Mouse (Mus musculus): ENCODE measurements around the gene Col8a1. TPM values are rescaled to one million over a fixed set of nuclear protein-coding genes. Genes with fewer than 3 reads are reported as not detected.

The Col8a1 gene
- polyA plus RNA-seq, 1 experiment, result 5.2 TPM

DNA sequence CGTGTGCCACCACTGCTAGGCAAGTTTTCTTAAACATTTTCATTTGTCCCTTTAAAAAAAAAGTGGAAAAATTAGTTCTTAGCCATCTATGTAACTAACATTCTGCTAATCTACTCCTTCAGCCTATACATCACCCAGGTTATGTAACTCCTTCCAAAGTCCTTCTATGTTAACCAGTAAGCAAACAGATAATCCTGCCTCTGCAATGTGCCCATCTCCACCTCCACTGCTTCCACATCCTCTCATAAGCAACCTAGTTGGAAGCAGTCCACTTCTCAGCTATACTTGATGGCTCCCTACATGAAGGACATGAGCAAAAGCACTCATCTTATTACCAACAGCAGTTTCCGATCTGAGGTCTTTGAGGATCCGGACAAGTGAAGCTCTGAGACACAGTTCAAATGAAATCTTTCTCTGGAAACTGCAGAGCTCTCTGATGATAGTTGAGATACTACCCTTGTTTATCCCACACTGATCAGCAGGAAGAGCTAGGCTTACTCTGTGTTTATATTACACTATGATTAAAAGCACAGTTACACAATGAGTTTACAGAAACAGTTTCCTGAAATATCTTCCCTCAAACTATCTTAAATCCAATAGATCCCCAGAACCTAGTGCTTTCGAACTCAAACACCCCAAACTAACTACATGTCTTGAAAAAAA is 157.1 kb downstream of the Col8a1 start:
- no peaks in the 10 kb centered on the region for H3K27me3 ChIP-seq (ENCODE audit: control insufficient read depth, insufficient read depth, insufficient read length)
- no peak overlapping the region for H3K4me3 ChIP-seq (ENCODE audit: insufficient read depth, poor library complexity, severe bottlenecking)
- peaks cover 38% of the 10 kb centered on the region for H3K79me2 ChIP-seq (ENCODE audit: control insufficient read depth, insufficient read depth)
- no peak overlapping the region for H3ac ChIP-seq (ENCODE audit: control insufficient read depth, insufficient read length, low read depth)
- peaks cover 7% of the 10 kb centered on the region for H3K79me3 ChIP-seq (ENCODE audit: low read depth)
- TF ChIP-seq MAX (IDR thresholded peaks at IDR 0.05), result no peak
- no peak for TF ChIP-seq USF1 (IDR thresholded peaks at IDR 0.05; ENCODE audit: low read depth)
- TF ChIP-seq CEBPB (IDR thresholded peaks at IDR 0.05; ENCODE audit: low read depth), result no peak
- no peak for TF ChIP-seq FOSL1 (IDR thresholded peaks at IDR 0.05; ENCODE audit: insufficient read depth, low read length, poor library complexity, severe bottlenecking)
- TF ChIP-seq MYOG (IDR thresholded peaks at IDR 0.05; ENCODE audit: control insufficient read depth, extremely low read depth, insufficient read length), result no peak
- no peak for TF ChIP-seq CTCF (IDR thresholded peaks at IDR 0.05; ENCODE audit: control insufficient read depth, insufficient read depth, insufficient read length)
- TF ChIP-seq MYOD1 (IDR thresholded peaks at IDR 0.05; ENCODE audit: control insufficient read depth, insufficient read length, low read depth), result no peak
- no peaks in the 10 kb centered on the region for H3K36me3 ChIP-seq (ENCODE audit: control insufficient read depth, insufficient read depth)

DNA sequence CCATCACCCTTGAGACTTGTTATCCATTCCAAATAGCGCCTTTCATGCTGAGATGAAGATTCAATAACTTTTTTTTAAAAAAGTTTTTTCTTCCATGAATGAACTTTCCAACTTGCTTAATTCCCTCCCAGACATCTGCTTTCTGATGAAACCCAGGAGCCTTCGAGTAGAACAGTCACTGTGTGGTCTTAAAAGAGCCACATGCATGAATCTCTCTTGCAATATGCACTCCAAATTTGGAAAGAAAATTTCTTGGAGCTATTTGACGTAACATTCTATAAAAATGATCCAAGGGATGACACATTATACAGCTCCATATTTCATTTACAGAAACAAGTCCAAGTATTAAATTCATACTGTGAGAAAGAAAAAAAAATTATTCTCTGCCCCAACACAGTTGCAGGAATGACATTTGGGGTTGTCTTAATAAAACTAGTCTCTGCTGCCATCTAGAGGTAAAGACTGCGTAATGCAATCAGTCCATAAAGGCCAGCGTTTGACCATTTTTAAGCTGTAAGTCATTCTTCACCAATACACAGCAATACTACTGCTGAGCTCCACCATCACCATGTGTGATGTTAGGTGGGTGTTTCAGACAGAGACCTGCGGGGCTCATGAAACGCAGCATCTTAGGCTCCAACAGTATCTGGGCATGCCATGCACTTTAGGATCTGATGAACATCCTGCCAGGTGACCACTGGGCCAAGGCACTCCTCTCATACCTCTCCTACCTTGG is 160.9 kb downstream of the Col8a1 start:
- H3K79me3 ChIP-seq (ENCODE audit: low read depth), result peaks cover 2% of the 10 kb centered on the region
- peaks cover 11% of the 10 kb centered on the region for H3K79me2 ChIP-seq (ENCODE audit: control insufficient read depth, insufficient read depth)
- H3K36me3 ChIP-seq (ENCODE audit: control insufficient read depth, insufficient read depth), result no peaks in the 10 kb centered on the region
- H3ac ChIP-seq (ENCODE audit: control insufficient read depth, insufficient read length, low read depth), result no peak overlapping the region
- no peaks in the 10 kb centered on the region for H3K27me3 ChIP-seq (ENCODE audit: control insufficient read depth, insufficient read depth, insufficient read length)
- TF ChIP-seq FOSL1 (IDR thresholded peaks at IDR 0.05; ENCODE audit: insufficient read depth, low read length, poor library complexity, severe bottlenecking) (no peak), MYOD1 (IDR thresholded peaks at IDR 0.05; ENCODE audit: control insufficient read depth, insufficient read length, low read depth) (no peak)
- H3K4me3 ChIP-seq (ENCODE audit: insufficient read depth, poor library complexity, severe bottlenecking), result no peak overlapping the region

DNA sequence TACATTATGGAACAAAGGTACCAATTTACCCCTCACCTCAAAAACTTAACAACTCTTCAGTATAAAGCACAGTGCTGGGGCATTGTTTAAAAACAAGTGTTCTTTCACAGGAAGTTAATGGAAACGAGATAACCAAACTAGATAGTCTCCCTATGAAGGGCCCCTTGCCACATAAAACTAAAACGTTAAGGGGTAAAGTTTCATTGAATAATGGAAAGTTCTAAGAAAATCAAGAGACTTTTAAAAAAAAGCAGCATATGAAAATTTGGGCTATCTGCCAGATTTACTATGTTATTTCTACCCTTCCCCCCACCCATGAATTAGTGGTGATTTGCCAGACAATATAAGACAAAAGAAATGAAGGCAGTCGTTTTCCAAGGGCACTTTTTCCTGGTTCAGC is 169.3 kb downstream of the Col8a1 start:
- Histone ChIP-seq H3K36me3 (ENCODE audit: control insufficient read depth, insufficient read depth) (peaks cover 3% of the 10 kb centered on the region), H3K79me3 (ENCODE audit: low read depth) (peaks cover 18% of the 10 kb centered on the region), H3K27me3 (ENCODE audit: control insufficient read depth, insufficient read depth, insufficient read length) (no peaks in the 10 kb centered on the region), H3K79me2 (ENCODE audit: control insufficient read depth, insufficient read depth) (peaks cover 52% of the 10 kb centered on the region), H3ac (ENCODE audit: control insufficient read depth, insufficient read length, low read depth) (no peak overlapping the region), H3K4me3 (ENCODE audit: insufficient read depth, poor library complexity, severe bottlenecking) (no peak overlapping the region)
- TF ChIP-seq USF1 (IDR thresholded peaks at IDR 0.05; ENCODE audit: low read depth) (no peak), FOSL1 (IDR thresholded peaks at IDR 0.05; ENCODE audit: insufficient read depth, low read length, poor library complexity, severe bottlenecking) (no peak), MAX (IDR thresholded peaks at IDR 0.05) (no peak), MYOG (IDR thresholded peaks at IDR 0.05; ENCODE audit: control insufficient read depth, extremely low read depth, insufficient read length) (no peak), CEBPB (IDR thresholded peaks at IDR 0.05; ENCODE audit: low read depth) (no peak), MYOD1 (IDR thresholded peaks at IDR 0.05; ENCODE audit: control insufficient read depth, insufficient read length, low read depth) (no peak), CTCF (IDR thresholded peaks at IDR 0.05; ENCODE audit: control insufficient read depth, insufficient read depth, insufficient read length) (no peak)

DNA sequence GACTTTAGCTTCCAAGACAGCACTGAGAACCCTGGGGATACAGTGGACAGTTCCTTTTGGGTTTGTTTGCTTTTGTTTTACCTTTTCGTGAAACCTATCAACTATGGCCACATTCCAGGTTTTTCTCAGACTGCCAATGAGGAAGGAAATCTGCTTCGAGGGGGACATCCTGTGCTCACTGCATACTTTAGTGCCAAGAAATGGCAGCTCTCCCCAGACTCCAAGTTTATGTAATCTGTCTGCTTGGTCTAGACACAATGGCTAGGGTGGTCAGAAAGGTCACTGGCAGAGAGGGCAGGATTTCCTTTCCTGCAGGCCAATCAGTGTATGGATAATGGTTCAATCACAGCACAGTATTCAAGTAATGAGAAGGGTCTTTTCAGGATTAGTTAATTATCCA is 172.5 kb downstream of the Col8a1 start:
- H3K4me3 ChIP-seq (ENCODE audit: insufficient read depth, poor library complexity, severe bottlenecking), result no peak overlapping the region

DNA sequence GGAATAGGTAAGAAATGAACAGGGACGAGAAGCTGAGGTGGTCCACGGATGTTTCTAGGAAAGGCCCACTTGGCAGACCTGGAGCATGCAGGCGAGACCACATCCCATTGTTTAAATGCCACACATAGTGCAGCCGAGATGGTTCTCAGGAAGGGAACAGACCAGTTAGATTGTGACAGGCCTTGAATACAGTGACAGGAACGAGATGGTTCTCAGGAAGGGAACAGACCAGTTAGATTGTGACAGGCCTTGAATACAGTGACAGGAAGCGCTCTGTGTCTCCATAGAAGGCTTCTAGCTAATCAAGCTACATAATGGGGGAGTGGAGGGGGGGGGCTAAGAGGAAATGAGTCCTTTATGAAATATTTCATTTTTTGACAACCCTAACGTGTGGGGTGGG is 174.5 kb downstream of the Col8a1 start:
- no peak overlapping the region for H3K4me3 ChIP-seq (ENCODE audit: insufficient read depth, poor library complexity, severe bottlenecking)

More for the DNA sequence above, 172.5 kb downstream of the Col8a1 start:
- Histone ChIP-seq H3K79me2 (ENCODE audit: control insufficient read depth, insufficient read depth) (peaks cover 80% of the 10 kb centered on the region), H3K79me3 (ENCODE audit: low read depth) (peaks cover 33% of the 10 kb centered on the region), H3K36me3 (ENCODE audit: control insufficient read depth, insufficient read depth) (peaks cover 9% of the 10 kb centered on the region), H3ac (ENCODE audit: control insufficient read depth, insufficient read length, low read depth) (no peak overlapping the region), H3K27me3 (ENCODE audit: control insufficient read depth, insufficient read depth, insufficient read length) (no peaks in the 10 kb centered on the region)
- TF ChIP-seq MYOD1 (IDR thresholded peaks at IDR 0.05; ENCODE audit: control insufficient read depth, insufficient read length, low read depth) (no peak), CTCF (IDR thresholded peaks at IDR 0.05; ENCODE audit: control insufficient read depth, insufficient read depth, insufficient read length) (no peak), FOSL1 (IDR thresholded peaks at IDR 0.05; ENCODE audit: insufficient read depth, low read length, poor library complexity, severe bottlenecking) (no peak), USF1 (IDR thresholded peaks at IDR 0.05; ENCODE audit: low read depth) (no peak), MAX (IDR thresholded peaks at IDR 0.05) (no peak), MYOG (IDR thresholded peaks at IDR 0.05; ENCODE audit: control insufficient read depth, extremely low read depth, insufficient read length) (no peak), CEBPB (IDR thresholded peaks at IDR 0.05; ENCODE audit: low read depth) (no peak)

More for the DNA sequence above, 174.5 kb downstream of the Col8a1 start:
- Histone ChIP-seq H3K27me3 (ENCODE audit: control insufficient read depth, insufficient read depth, insufficient read length) (no peaks in the 10 kb centered on the region), H3K79me2 (ENCODE audit: control insufficient read depth, insufficient read depth) (peaks cover 91% of the 10 kb centered on the region), H3K79me3 (ENCODE audit: low read depth) (peaks cover 44% of the 10 kb centered on the region), H3K36me3 (ENCODE audit: control insufficient read depth, insufficient read depth) (peaks cover 24% of the 10 kb centered on the region), H3ac (ENCODE audit: control insufficient read depth, insufficient read length, low read depth) (no peak overlapping the region)
- TF ChIP-seq MAX (IDR thresholded peaks at IDR 0.05) (no peak), USF1 (IDR thresholded peaks at IDR 0.05; ENCODE audit: low read depth) (no peak), MYOD1 (IDR thresholded peaks at IDR 0.05; ENCODE audit: control insufficient read depth, insufficient read length, low read depth) (no peak), CTCF (IDR thresholded peaks at IDR 0.05; ENCODE audit: control insufficient read depth, insufficient read depth, insufficient read length) (no peak), FOSL1 (IDR thresholded peaks at IDR 0.05; ENCODE audit: insufficient read depth, low read length, poor library complexity, severe bottlenecking) (no peak), CEBPB (IDR thresholded peaks at IDR 0.05; ENCODE audit: low read depth) (no peak), MYOG (IDR thresholded peaks at IDR 0.05; ENCODE audit: control insufficient read depth, extremely low read depth, insufficient read length) (no peak)
